Mouse (Mus musculus) spleen, adult 2 months (tissue): ENCODE measurements around the gene Gm19402.
"Not testable (repeated sequence)": the region's sequence is repeated elsewhere in the genome, so short reads cannot be mapped to it uniquely, and the experiment has no call there.

Experiments
- CTCF ChIP-seq: fragments of 200-500 bp; IDR thresholded peaks from 2 replicates; pipeline ENCODE4 v1.5.1; 2011; ENCODE audit warnings: mild to moderate bottlenecking, inconsistent platforms; ENCODE audit not compliant: insufficient read depth, insufficient read length, insufficient replicate concordance; ENCODE audit errors: extremely low read depth
- POLR2A ChIP-seq: fragments of 200-500 bp; IDR thresholded peaks from 2 replicates; pipeline ENCODE4 v1.6.1; 2011; ENCODE audit warnings: low read depth, low read length, inconsistent platforms

DNA sequence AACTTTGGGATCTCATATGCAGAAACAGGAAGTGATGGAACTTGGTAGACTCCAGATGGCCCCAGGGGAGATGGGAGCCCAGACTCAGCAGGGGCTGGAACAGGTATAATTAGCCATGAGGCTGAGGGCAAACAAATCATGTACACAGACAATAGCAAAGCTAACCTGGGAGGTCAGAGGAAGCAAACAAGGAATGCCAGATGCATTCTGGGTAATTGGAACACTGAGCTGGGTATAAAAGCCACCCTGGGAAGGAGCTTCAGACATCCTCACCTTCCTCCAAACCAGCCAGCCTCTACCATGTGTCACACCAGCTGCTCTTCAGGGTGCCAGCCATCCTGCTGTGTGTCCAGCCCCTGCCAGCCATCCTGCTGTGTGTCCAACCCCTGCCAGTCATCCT lies 20.6 kb upstream of the Gm19402 start, which contains the start of gene Gm10024:
- TF ChIP-seq POLR2A, CTCF: not testable (repeated sequence)
